Mouse (Mus musculus): Measurements from ENCODE around the gene Olfm1. TPM values are rescaled to one million over a fixed set of nuclear protein-coding genes. Genes with fewer than 3 reads are reported as not detected.

Gene Olfm1
- total RNA-seq, 2 experiments from 2014 or later: 27.0 to 34.0 TPM

Other genes with a start within 250 kb of the Olfm1 start
- not detected for gene Fcnb, start 108.1 kb upstream of the Olfm1 start, total RNA-seq (2021)